Mouse (Mus musculus) monocyte, adult 5-6 weeks (primary cell): ENCODE measurements around the gene Cped1. TPM values are rescaled to one million over a fixed set of nuclear protein-coding genes. Genes with fewer than 3 reads are reported as not detected.

Source experiments
- ATAC-seq: fragments of 153-309, 156-312 bp; replicated peaks from 2 replicates; pipeline ENCODE4 v1.8.0; 2017; ENCODE audit warnings: mild to moderate bottlenecking; ENCODE audit not compliant: low TSS enrichment, insufficient number of reproducible peaks, severe bottlenecking, poor library complexity, low FRiP score
- total RNA-seq: library from RNA; stranded (forward); fragments of 200-1000, 200-491, 200-594 nt; gene quantifications from 3 replicates; pipeline ENCODE4 v1.2.3, GENCODE M21; 2017

Gene Cped1
- total RNA-seq, 1 experiment from 2014 or later, result 1.6 TPM

DNA sequence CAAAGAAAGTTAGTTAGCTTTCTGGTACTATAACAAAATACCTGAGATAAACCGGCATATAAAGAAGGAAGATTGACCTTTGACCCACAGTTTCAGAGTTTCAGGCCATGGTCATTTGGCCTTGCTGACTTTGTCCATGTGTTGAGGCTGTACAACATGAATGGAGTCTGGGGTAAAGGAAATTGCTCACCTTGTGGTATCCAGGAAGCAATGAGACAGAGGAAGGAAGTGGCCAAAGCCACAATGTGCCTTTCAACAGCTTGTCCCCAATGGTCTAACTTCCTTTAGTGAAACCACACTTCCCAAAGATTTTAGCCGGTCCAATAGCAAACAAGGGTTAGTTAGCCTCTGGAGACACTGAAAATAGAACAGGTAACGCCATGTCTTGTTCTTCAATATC is 65.8 kb downstream of the Cped1 start:
- no peak for ATAC-seq

DNA sequence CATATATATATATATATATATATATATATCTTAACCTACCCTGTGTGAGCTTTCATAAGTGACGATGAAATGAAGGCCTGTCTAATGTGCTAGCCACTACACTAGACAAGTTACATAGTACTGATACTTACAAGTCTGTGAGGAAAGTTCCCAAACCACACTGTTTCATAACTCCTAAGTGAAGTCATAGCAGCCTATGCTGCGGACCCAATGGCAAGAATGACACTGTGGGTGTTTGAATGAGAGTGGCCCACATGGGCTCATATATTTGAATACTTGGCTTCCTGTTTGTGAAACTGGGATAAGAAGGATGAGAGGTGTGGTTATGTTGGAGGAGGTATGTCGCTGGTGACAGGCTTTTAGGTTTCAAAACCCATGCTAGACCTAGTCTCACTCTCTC is 67.3 kb downstream of the Cped1 start:
- ATAC-seq, result no peak

DNA sequence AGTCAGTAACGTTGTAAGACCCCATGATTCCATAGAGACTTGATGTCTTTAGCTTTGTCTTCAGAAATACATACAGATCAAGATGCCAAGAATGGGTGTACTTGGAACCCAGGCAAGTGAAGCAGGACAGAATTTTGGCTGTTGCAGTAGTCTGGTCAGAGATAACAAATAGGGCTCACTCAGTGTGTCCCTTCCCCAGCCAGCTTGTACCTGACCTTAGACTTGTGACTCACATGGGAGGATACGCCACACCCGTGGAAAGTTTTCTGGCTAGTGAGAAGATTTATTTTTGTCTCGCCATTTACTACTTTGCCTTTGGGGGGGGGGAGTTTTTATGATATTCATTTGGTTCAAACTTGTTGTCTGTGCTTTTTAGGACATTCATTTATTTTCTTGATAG is 78.6 kb downstream of the Cped1 start:
- no peak for ATAC-seq

DNA sequence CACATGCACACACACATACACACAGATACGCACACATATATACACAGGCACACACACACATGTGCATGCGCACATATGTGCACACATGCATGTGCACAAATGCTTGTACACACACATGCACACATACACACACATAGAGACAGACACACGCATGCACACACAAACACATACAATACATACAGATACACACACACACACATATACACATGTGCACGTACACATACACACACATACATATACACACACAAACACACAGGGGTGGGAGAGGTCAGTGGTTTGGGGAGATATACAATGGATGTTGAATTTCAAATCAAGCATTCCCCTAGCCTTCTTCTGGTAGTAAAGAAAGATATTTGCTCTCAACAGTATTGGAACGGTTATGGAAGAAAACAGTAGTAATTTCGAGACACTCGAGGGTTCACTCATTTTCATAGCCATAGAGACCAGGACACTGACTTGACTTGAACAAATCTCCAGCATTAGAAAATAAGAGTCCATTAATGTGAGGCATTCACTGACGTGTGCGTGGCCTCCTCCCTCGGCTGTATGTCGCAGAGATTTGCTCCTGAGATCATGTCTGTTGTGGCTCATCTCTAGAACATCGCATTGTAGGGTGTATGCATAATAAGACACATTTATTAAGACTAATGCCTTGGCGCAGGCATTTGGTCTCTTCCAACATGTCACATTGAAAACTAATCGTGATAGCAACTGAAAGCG is 85.0 kb downstream of the Cped1 start:
- ATAC-seq, result no peak

DNA sequence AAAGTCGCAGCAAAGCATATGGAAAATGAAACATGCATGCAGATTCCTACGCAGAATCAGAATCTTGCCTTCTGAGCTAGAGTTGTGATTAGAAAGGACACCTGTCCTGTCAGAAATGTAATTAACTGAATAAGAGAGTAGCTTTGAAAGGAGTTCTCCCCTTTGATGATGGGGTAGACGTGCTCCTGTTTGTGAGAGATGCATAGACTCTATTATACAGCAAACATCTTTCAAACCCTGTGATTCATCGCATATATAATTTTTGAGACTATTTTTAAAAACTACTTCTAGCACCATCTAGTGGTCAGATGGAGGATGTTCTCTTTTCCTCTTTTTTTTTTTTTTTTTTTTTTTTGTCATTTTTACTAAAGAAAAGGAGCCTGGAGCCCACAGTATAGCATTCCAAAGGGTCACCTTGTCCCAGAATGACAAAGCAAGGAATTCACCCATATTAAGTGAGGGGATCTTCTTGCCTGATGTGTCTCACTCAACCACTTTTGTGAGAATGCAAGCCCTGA is 85.7 kb downstream of the Cped1 start:
- no peak for ATAC-seq

DNA sequence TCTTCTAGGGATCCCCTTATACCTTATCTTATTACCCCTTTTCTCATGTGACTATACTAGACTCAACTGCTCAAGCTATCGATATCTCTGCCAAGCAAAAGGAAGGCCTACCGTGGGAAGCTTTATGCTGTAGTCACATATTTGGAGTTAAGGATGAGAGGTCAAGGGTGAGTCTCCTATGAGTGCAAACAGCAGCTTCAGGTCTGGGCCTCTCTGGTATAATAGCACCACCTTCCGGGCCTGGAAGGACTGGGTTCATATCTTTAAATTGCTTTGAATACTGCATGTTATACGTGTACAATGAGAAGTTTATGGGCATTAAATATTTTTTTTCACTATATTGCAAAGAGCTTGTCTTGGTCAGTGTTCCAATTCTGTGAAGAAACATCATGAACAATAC is 87.0 kb downstream of the Cped1 start:
- no peak for ATAC-seq

DNA sequence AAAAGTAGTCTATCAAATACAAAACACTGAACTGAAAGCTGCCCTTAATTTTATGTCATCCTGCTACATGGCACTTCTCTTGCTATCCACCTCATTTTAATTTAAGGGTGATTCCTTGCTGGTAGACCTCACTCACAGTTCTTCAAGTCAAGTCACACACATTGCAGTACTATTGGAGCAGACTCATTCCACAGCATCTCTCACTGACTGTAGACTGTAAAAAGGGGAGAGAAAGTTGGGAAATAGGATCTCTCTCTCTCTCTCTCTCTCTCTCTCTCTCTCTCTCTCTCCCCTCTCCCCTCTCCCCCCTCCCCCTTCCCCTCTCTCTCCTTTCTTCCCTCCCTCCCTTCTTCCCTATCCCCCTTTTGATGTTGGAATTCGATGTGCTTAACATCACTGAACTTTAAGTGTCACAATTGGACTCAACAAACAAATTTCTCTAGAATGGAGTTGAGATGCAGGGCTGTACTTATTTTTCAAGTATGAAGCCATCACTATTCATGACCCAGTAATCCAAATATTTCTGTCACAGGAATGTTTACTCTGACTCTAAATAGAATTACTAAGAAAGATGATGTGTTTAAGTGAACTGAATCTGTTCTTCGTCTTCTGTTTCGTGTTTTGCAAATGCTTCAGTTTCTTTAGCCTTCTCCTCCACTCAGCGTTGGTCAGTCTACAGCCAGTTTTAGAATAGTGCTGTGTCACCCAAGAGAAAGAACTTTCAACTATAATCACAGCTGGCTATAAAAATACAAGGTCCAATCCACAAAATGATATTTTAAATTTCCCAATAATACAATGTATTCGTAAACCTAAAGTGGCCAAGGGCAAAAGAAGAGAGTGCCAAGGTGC is 88.7 kb downstream of the Cped1 start:
- no peak for ATAC-seq

DNA sequence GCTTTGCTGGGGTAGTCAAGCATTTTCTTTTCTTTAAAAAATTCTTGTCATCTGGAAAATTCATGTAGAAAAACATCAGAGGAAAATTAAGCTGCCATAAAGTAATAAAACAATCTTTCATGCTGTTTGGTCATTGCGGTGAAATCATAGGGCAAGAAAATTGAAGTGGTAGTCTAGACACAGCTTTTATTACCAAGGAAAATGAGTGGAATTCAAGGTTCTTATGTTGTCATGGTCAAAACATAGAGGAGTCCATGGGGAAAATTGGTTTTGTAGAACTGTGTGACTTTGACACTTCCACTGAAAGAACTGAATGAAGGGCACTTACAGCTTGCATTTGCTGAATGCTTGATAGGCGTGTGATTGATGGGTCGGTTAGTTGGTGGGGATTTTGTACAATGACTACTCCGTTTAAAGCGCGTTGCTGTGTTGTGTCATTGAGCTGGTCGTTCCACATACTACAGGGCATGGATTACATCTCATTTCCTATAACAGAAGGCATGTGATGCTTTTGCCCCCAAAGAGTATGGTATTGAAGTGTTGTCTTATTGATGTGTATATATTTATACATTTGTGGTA is 93.1 kb downstream of the Cped1 start:
- no peak for ATAC-seq

DNA sequence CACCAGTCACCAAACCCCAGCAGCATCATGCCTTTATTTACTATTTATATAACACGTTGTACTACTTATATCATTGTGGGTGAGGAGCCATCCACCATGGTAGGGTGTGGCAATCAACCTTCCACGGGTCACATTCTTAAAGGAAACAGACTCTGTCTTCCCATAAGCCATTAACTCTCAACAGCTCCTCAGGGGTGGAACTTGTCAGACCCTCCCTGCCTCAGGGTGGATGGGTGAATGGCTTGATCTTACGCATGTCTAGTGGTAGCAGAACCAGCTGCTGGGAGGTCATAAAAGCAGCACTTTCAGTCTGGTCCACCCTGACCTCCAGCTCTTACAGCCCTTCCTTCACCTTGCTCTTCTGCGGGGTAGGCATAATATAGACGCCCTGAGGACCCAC is 100.3 kb downstream of the Cped1 start:
- no peak for ATAC-seq

DNA sequence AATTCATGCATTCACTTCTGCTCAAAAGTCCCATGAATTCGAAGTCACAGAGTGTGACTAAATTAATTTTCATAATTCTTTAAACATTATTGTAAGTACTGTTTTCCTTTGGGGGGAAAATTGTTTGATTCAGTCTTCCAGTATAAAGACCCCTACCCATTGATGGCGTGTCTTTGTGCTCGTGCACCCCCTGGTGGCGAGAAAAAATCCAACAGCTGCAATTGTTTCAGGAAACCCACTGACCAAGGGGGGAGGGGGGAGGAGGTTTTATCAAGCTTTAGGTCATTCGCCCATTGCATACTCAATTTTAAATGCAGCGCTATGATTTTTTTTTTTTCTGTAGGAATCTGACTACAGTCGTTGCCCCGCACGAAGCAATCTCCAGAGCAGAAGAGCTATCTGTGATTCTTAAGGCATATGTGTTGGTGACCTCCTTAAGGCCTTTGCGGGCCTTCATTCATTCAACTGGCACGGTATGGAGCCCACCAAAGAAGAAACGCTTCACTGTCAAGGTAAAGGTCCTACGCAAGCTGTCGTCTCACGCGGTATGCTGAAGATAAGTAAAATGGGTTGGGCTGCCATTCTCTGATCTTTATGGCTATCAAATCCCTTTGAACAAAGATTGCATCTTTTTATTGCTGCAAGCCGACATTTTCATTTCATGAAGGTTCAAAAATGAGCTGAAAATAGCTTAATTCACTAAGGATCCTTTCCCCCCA is 102.8 kb downstream of the Cped1 start:
- no peak for ATAC-seq

DNA sequence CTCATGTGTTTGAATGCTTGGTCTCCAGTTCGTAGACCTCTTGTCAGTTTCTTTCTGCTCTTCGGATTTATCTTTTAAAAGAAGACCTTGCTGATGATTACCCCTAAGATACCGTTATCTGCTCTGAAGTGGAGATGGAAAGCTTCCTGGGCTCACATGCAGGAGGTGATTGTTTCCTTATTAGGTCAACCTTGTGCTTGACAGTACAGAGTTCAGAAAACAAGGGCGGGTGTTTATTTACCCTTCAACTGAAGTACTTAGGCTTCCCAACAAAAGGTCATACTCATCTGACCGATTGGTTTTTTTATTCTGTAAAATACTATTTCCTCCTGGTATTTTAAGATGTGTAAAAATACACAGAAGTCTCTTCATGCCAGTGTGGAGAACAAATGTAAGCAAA is 106.1 kb downstream of the Cped1 start:
- ATAC-seq, result no peak

DNA sequence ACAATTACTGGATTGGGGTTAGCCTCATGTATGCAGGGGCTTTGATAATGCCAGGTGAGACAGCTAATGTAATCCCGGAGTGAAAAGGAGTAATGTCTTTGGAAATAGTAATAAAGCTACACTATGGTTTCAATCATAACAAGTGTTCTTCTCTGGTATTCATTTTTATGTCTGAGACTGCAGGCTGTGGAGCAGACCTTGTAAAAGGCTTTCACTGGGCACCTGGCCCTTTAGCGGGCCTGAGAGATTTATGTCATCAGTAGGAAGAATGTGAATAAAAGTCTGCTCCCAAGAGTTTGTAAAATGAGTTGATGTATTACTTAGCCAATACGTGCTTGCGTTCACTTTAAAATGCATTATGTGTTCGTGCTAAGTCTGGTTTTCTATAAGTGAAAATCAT is 108.1 kb downstream of the Cped1 start:
- no peak for ATAC-seq

DNA sequence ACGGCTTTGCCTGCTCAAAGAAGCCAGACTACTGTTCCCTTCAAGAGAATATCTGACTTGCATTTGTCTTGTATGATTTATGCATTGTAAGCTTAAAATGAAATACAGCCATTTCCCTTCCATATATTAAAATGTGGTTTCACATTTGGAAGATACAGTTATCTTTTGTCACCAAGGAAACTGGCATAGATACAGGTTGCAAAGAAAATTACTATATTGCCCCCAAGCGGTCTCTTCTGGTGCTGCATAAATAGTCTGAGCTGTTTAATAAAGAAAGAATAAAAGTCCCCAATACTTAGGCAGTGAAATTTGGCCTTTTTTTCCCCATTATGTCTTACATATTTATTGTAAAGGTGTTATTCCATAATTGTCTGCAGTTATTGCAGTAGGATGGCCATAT is 112.0 kb downstream of the Cped1 start:
- ATAC-seq, result no peak

DNA sequence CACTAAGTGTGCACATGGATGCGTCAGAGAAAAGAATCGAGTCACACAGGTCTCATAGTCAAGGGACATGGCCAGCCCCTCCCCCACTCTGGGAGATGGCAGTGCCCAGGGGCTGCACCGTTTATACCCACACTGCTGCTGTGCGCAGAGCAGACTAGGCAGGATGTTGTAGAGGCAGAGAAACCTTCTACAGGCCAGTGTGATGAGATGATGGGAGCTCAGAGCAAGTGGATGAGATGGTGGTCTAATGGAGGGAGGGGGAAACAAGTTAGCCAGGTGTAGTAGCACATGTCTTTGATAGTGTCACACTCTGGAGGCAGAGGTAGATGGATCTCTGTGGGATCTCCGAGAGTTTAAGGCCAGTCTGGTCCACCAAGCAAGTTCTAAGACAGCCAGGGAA is 114.1 kb downstream of the Cped1 start:
- ATAC-seq, result no peak

DNA sequence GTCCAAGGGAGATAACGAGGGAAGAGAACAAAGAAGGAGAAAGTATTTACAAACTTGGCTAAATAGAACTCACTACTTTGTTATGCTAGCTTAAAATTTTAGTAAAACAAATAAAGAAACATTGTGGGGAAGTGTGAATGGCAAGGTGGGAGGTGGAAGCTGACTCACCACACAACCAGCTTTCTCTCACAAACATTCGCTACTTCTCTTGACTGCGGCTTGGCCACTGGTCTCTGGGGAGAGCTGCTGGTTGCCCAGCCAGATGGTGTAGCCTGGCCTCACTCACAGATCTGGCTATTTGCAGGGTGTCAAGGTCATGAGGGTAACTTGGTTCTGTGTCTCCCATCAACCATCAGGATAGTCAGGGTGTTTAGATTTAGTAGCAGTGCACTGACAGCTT is 116.2 kb downstream of the Cped1 start:
- no peak for ATAC-seq

DNA sequence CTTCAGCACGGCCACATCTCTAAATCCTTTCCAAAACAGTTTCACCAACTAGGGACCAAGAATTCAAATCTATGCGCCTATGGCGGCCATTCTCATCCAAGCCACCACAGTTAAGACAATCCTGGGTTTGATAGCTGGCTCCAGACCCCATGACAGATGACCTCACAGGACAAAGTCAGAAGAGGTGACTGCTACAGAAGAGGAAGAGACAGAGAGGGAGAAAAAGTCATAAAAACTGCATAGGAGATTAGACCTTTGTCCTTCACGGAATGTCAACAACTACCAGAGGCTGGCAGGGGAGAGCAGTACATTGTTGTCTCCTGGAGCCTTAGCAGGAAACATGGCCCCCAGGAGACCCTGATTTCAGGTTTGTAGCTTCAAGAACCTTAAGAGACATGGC is 117.0 kb downstream of the Cped1 start:
- no peak for ATAC-seq

DNA sequence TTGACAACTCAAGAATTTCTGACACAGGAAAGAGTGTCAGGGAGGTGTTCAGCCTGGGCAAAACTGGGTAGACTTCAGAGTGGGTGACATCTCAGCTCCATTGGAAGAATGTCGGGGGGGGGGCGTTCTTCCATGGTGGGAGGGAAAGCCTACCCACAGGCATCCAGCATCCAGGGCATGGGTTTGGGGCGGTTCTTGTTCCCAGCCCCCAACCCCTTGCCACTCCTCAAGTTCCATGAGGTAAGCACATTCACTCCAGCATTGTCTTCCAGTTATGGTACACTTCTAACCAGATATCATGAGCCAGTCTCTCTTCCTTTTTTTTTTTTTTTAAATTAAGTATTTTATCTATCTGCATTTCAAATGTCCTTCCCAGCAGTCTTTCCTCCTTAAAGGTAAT is 118.0 kb downstream of the Cped1 start:
- ATAC-seq, result no peak

DNA sequence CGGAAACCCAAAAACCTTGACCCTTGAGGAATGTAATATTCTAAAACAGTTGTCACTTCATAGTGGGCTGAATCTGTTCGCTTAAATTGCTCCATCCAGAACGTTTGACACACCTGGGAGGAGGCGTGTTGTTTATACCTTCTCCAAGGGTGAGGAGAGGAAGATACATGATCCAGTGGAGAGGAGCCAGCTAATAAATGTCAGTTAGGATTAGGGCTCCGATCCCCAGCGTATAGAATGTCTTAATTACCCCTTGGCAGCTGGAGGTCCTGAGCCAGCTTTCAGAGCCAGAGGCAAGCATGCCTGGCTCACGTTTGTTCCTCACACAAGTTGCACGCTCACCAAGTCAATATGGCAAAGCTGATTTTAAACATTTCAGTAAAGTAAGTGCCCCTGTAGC is 118.5 kb downstream of the Cped1 start:
- ATAC-seq, result no peak

DNA sequence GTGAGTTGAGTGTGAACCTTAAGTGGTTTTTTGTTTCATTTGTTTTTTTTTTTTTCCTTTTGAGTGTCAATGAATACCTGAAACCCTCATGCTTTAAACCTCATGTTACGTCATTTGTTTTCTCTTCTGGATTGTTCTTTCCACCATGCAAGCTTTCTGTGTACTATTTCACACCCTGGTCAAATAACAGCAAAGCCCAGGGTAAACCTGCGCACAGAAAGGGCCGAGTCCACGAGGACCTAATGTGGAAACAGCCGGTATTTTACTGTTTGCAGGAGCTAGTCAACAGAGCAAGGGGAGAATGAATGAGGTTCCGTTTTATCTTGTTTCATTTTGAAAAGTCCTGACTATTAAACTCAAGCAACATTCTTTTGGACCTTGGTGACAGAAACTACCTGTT is 128.4 kb downstream of the Cped1 start:
- no peak for ATAC-seq
